Mouse (Mus musculus): ENCODE measurements around the gene Nav1. TPM values are rescaled to one million over a fixed set of nuclear protein-coding genes. Genes with fewer than 3 reads are reported as not detected.
A peak's percentile ranks its signal among the peaks of the same experiment; 100 is the strongest.

Nav1 gene
- total and polyA plus RNA-seq, 2 experiments from 2014 or later = 39.9 to 90.0 TPM

GRCm38 (mm10) chr1:135465734-135466133 lies 141.4 kb downstream of the Nav1 start:
- DNase-seq (ENCODE audit: low spot score) = no peak
- peaks cover 67% of the 10 kb centered on the region for H3K36me3 ChIP-seq (ENCODE audit: insufficient read depth, low read length)

GRCm38 (mm10) chr1:135462736-135463135 lies 144.4 kb downstream of the Nav1 start:
- no peak for ATAC-seq
- 74% methylated on average over 8 of the region's 8 CpGs for WGBS

More at GRCm38 (mm10) chr1:135465734-135466133, 141.4 kb downstream of the Nav1 start:
- Histone ChIP-seq H3K9me3 (ENCODE audit: low read length) (no peaks in the 10 kb centered on the region), H3K27me3 (ENCODE audit: insufficient read depth, low read length) (no peaks in the 10 kb centered on the region), H3K4me2 (ENCODE audit: low read depth, low read length) (no peak overlapping the region), H3K9ac (replicated peaks; ENCODE audit: low read length) (no peak overlapping the region), H3K27ac (no peak overlapping the region), H3K4me3 (ENCODE audit: low read length) (no peak overlapping the region), H3K4me1 (ENCODE audit: insufficient read depth, low read length) (no peaks in the 10 kb centered on the region)
- WGBS = 89% methylated on average over 18 of the region's 19 CpGs
- TF ChIP-seq CTCF (IDR thresholded peaks at IDR 0.05; ENCODE audit: low read depth) = no peak
- no peak for ATAC-seq

DNA sequence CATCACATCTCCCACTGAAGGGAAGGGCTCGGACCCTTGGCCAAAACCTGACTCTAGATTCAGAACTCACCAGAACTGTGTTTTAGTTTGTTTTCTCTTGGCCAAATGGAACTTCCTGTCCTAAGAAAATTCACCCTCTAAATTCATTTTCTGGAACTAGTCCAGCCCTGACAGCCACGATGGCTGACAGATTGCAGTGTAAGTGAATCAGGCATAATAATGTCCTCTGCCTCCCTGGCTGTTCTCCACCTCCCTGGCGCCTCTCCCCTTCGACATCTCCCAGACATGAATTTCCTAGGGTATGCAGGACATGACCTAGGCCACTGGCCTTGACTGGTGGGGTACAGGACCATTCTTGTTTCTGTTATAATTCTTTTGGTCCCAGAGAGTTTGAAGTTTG lies 144.8 kb downstream of the Nav1 start:
- Histone ChIP-seq H3K4me1 (ENCODE audit: insufficient read depth, low read length) (no peaks in the 10 kb centered on the region), H3K27ac (no peak overlapping the region), H3K9me3 (ENCODE audit: low read length) (no peaks in the 10 kb centered on the region), H3K27me3 (ENCODE audit: insufficient read depth, low read length) (no peaks in the 10 kb centered on the region), H3K4me3 (ENCODE audit: low read length) (no peak overlapping the region), H3K4me2 (ENCODE audit: low read depth, low read length) (no peak overlapping the region), H3K9ac (replicated peaks; ENCODE audit: low read length) (no peak overlapping the region), H3K36me3 (ENCODE audit: insufficient read depth, low read length) (peaks cover 66% of the 10 kb centered on the region)
- ATAC-seq (no peak), DNase-seq (ENCODE audit: low spot score) (peak; percentile 48)
- WGBS = 54% methylated on average over 4 of the region's 4 CpGs
- no peak for TF ChIP-seq CTCF (IDR thresholded peaks at IDR 0.05; ENCODE audit: low read depth)

More at GRCm38 (mm10) chr1:135462736-135463135, 144.4 kb downstream of the Nav1 start:
- Histone ChIP-seq H3K27ac (no peak overlapping the region), H3K36me3 (ENCODE audit: insufficient read depth, low read length) (peaks cover 66% of the 10 kb centered on the region), H3K4me3 (ENCODE audit: low read length) (no peak overlapping the region), H3K27me3 (ENCODE audit: insufficient read depth, low read length) (no peaks in the 10 kb centered on the region), H3K9me3 (ENCODE audit: low read length) (no peaks in the 10 kb centered on the region), H3K4me1 (ENCODE audit: insufficient read depth, low read length) (no peaks in the 10 kb centered on the region), H3K9ac (replicated peaks; ENCODE audit: low read length) (no peak overlapping the region), H3K4me2 (ENCODE audit: low read depth, low read length) (no peak overlapping the region)
- TF ChIP-seq CTCF (IDR thresholded peaks at IDR 0.05; ENCODE audit: low read depth) = no peak
- no peak for DNase-seq (ENCODE audit: low spot score)

DNA sequence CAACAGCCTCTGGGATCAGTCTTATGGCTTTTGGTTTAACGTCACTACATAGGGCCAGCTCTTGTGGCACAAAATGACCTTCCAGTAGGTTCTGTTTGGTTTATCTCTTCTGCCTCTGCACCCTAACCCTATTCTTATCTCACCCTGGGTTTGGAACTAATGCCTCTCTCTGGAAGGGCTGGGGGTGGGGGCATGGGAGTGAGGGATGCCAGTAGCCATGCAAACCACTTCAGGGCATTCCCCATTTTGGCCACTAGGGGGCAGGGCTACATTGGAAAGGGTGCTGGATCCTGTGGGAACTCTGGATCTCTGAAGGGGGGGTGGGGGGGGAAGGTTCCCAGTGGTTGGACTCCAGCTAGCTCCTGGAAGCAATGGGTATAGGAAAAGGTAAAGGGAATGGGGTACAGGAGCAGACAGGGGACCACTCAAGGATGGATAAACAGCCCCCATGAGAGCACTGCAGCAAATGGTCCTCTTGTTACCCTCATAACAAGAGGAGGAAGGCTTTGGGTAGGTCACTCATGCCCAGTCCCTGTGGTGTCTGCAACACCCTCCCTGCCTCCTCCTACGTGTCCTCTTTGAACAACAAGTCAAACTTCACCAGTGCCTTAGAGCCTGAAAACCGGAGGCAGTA lies 145.9 kb downstream of the Nav1 start:
- Histone ChIP-seq H3K4me2 (ENCODE audit: low read depth, low read length) (no peak overlapping the region), H3K9me3 (ENCODE audit: low read length) (no peaks in the 10 kb centered on the region), H3K27me3 (ENCODE audit: insufficient read depth, low read length) (no peaks in the 10 kb centered on the region), H3K4me3 (ENCODE audit: low read length) (no peak overlapping the region), H3K36me3 (ENCODE audit: insufficient read depth, low read length) (peaks cover 68% of the 10 kb centered on the region), H3K4me1 (ENCODE audit: insufficient read depth, low read length) (no peaks in the 10 kb centered on the region), H3K27ac (no peak overlapping the region), H3K9ac (replicated peaks; ENCODE audit: low read length) (no peak overlapping the region)
- DNase-seq (ENCODE audit: low spot score) (peak; percentile 82), ATAC-seq (peak; percentile 68; the same call in 1 of the 2 replicates)
- TF ChIP-seq CTCF (IDR thresholded peaks at IDR 0.05; ENCODE audit: low read depth) = peak; percentile 87
- WGBS = 83% methylated on average over 3 of the region's 3 CpGs

GRCm38 (mm10) chr1:135460521-135460920 lies 146.6 kb downstream of the Nav1 start:
- Histone ChIP-seq H3K4me2 (ENCODE audit: low read depth, low read length) (no peak overlapping the region), H3K9ac (replicated peaks; ENCODE audit: low read length) (no peak overlapping the region)
- no peak for TF ChIP-seq CTCF (IDR thresholded peaks at IDR 0.05; ENCODE audit: low read depth)

GRCm38 (mm10) chr1:135457860-135458259 lies 149.2 kb downstream of the Nav1 start:
- peaks cover 66% of the 10 kb centered on the region for H3K36me3 ChIP-seq (ENCODE audit: insufficient read depth, low read length)
- no peaks in the 10 kb centered on the region for H3K27me3 ChIP-seq (ENCODE audit: insufficient read depth, low read length)
- H3K9ac ChIP-seq (replicated peaks; ENCODE audit: low read length) = no peak overlapping the region
- H3K4me3 ChIP-seq (ENCODE audit: low read length) = no peak overlapping the region
- no peaks in the 10 kb centered on the region for H3K4me1 ChIP-seq (ENCODE audit: insufficient read depth, low read length)
- no peaks in the 10 kb centered on the region for H3K9me3 ChIP-seq (ENCODE audit: low read length)
- H3K4me2 ChIP-seq (ENCODE audit: low read depth, low read length) = no peak overlapping the region
- DNase-seq (ENCODE audit: low spot score) (no peak), ATAC-seq (no peak)
- WGBS = 91% methylated on average over 5 of the region's 5 CpGs
- no peak overlapping the region for H3K27ac ChIP-seq
- TF ChIP-seq CTCF (IDR thresholded peaks at IDR 0.05; ENCODE audit: low read depth) = no peak

More at GRCm38 (mm10) chr1:135460521-135460920, 146.6 kb downstream of the Nav1 start:
- H3K27ac ChIP-seq = no peak overlapping the region
- H3K9me3 ChIP-seq (ENCODE audit: low read length) = no peaks in the 10 kb centered on the region
- H3K4me1 ChIP-seq (ENCODE audit: insufficient read depth, low read length) = no peaks in the 10 kb centered on the region
- H3K27me3 ChIP-seq (ENCODE audit: insufficient read depth, low read length) = no peaks in the 10 kb centered on the region
- ATAC-seq = no peak
- 95% methylated on average over 16 of the region's 16 CpGs for WGBS
- no peak for DNase-seq (ENCODE audit: low spot score)
- no peak overlapping the region for H3K4me3 ChIP-seq (ENCODE audit: low read length)
- peaks cover 61% of the 10 kb centered on the region for H3K36me3 ChIP-seq (ENCODE audit: insufficient read depth, low read length)

DNA sequence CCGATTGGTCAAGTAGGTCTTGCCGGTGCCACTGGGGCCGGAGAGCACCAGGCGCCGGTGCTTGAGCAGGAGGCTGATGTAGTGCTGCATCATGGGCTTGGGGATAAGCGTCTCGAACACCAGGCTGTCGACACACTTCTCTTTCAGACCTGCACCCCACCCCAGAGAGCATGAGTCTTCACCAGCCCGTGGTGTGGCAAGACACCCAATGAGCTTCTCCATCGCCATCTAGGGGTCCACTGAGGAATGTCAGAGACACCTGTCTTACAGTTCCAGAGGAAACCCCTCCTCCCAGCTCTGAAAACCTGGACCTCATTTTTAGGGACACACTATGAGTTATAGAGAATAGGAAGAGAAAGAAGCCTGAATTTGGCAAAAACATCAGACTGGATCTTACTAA lies 154.8 kb downstream of the Nav1 start:
- no peak overlapping the region for H3K4me3 ChIP-seq (ENCODE audit: low read length)
- no peak overlapping the region for H3K9ac ChIP-seq (replicated peaks; ENCODE audit: low read length)
- H3K4me1 ChIP-seq (ENCODE audit: insufficient read depth, low read length) = no peaks in the 10 kb centered on the region
- no peak overlapping the region for H3K4me2 ChIP-seq (ENCODE audit: low read depth, low read length)
- TF ChIP-seq CTCF (IDR thresholded peaks at IDR 0.05; ENCODE audit: low read depth) = peak; percentile 65
- no peaks in the 10 kb centered on the region for H3K9me3 ChIP-seq (ENCODE audit: low read length)
- peak; percentile 42 for ATAC-seq
- peak; percentile 66 for DNase-seq (ENCODE audit: low spot score)
- H3K27me3 ChIP-seq (ENCODE audit: insufficient read depth, low read length) = no peaks in the 10 kb centered on the region
- H3K36me3 ChIP-seq (ENCODE audit: insufficient read depth, low read length) = peaks cover 75% of the 10 kb centered on the region
- 74% methylated on average over 10 of the region's 10 CpGs for WGBS
- no peak overlapping the region for H3K27ac ChIP-seq
